Mouse (Mus musculus) CH12.LX (cell line): Measurements from ENCODE around the gene Ptprd.

ENCODE experiments used
- CHD1 ChIP-seq: IDR thresholded peaks from 2 replicates; pipeline ENCODE4 v1.6.1; 2012; ENCODE audit warnings: low read depth, low read length, improper control_type of control experiment, inconsistent platforms
- CTCF ChIP-seq, 2 experiments: IDR thresholded peaks in 1 of 2; conservative IDR thresholded peaks in 1 of 2; 2 replicates each; pipeline ENCODE4 v1.5.1; 2011 to 2012; ENCODE audit warnings: low read depth in 2 of 2, low read length in 2 of 2, improper control_type of control experiment in 1 of 2, inconsistent platforms in 1 of 2, mild to moderate bottlenecking in 1 of 2, moderate library complexity in 1 of 2
- NELFE ChIP-seq: IDR thresholded peaks from 2 replicates; pipeline ENCODE4 v1.6.1; 2011; ENCODE audit warnings: low read depth, low read length, improper control_type of control experiment
- POLR2A ChIP-seq: IDR thresholded peaks from 2 replicates; pipeline ENCODE4 v1.6.1; 2011; ENCODE audit warnings: low read depth, mild to moderate bottlenecking, improper control_type of control experiment, low read length
- SMC3 ChIP-seq: IDR thresholded peaks from 2 replicates; pipeline ENCODE4 v1.6.1; 2011; ENCODE audit warnings: low read depth, low read length, improper control_type of control experiment
- USF1 ChIP-seq: IDR thresholded peaks from 2 replicates; pipeline ENCODE4 v1.6.1; 2014; ENCODE audit warnings: low read depth, mild to moderate bottlenecking, inconsistent platforms, low read length, improper control_type of control experiment

DNA sequence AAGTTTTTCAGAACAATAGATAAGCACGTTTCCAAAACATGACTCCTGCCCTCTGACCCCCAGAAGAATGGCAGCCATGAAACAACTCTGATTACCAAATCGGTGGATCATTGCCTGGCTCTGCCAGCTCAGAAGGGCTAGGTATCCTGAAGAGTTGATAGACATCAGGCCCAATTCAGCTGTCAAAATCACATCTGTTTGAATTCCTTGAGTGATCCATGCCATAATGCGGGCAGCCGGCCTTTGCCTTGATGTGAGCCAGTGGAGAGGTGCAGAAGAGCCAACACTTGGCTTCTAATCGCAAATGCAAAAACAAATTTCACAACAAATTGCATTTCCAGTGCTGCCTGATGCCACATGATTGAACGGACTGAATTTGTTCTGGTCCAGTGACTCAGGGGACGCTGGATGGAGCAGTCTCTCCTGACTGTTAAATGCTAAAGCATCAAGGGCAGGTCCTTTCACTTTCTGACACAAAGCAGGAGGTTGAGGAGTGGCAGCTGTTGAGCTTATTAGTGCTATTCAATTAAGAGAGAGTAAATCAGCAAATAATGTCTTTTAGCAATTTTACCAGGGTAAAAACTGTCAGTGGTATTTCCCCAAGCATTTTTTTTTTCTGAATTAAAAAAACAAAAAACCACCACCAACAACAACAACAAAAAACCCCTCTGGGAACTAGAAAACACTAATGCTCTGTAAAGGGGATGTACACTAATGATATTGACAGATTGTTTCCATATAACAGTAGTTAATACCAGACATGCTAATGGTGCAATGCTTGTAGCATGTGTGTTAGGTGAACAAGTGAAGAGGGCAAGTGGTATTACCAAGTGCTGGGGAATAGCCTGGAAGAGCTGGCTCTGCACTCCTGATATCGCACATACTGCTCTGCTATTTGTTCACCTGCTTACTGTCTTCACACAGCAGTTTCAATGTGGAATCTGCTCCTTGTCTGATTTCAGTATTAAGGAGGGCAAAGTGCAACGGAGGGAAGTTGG, 1413.5 kb downstream of the Ptprd start:
- TF ChIP-seq POLR2A, result no peak
- TF ChIP-seq NELFE, result no peak
- TF ChIP-seq CTCF (conservative IDR thresholded peaks at IDR 0.05 in 1 of 2, IDR thresholded peaks at IDR 0.05 in 1 of 2; ENCODE audit: low read depth in 2 of 2, low read length in 2 of 2), result no peak
- no peak for TF ChIP-seq USF1
- no peak for TF ChIP-seq CHD1
- no peak for TF ChIP-seq SMC3
